Mouse (Mus musculus) urinary bladder, postnatal 14 days (tissue): Measurements from ENCODE around the gene Pde6g.

Source experiments
- DNase-seq: peaks from one replicate; pipeline ENCODE4 v3.0.0; 2021; ENCODE audit warnings: low spot score

The Pde6g gene

GRCm38 (mm10) chr11:120467051-120467735 is 13.9 kb upstream of the Pde6g start, which contains the start of gene Arl16:
Arl16 (minus strand) TSS chr11:120467607.
- peak; percentile 94 for DNase-seq

GRCm38 (mm10) chr11:120465521-120465920 is 12.2 kb upstream of the Pde6g start:
- no peak for DNase-seq

- DNase-seq, result no peak
Measured at GRCm38 (mm10) chr11:120464365-120464764, 11.1 kb upstream of the Pde6g start.

- DNase-seq, result no peak
Measured at GRCm38 (mm10) chr11:120463536-120463935, 10.2 kb upstream of the Pde6g start.

GRCm38 (mm10) chr11:120458847-120459597 is 5.7 kb upstream of the Pde6g start:
- no peak for DNase-seq

GRCm38 (mm10) chr11:120457772-120458751 is 4.8 kb upstream of the Pde6g start, which contains the start of the genes Oxld1 and Ccdc137:
Oxld1 (minus strand) TSS chr11:120458068.
Ccdc137 (plus strand) TSS chr11:120458115.
- DNase-seq, result peak; percentile 71

- DNase-seq, result no peak
Measured at GRCm38 (mm10) chr11:120457370-120457769, 4.1 kb upstream of the Pde6g start.

GRCm38 (mm10) chr11:120455413-120455812 is 2.1 kb upstream of the Pde6g start:
- no peak for DNase-seq

- DNase-seq, result no peak
Measured at GRCm38 (mm10) chr11:120454965-120455364, 1.7 kb upstream of the Pde6g start.

GRCm38 (mm10) chr11:120452246-120452645 is 1.1 kb downstream of the Pde6g start:
- DNase-seq, result no peak

GRCm38 (mm10) chr11:120447179-120447578 is 6.1 kb downstream of the Pde6g start:
- DNase-seq, result no peak

GRCm38 (mm10) chr11:120445475-120445874 is 7.8 kb downstream of the Pde6g start:
- DNase-seq, result no peak

- no peak for DNase-seq
Measured at GRCm38 (mm10) chr11:120444106-120444505, 9.2 kb downstream of the Pde6g start.

- DNase-seq, result no peak
Measured at GRCm38 (mm10) chr11:120442765-120443280, 10.5 kb downstream of the Pde6g start.

GRCm38 (mm10) chr11:120442344-120442743 is 11.0 kb downstream of the Pde6g start, which contains the start of gene Tspan10:
Tspan10 (plus strand) TSS chr11:120442644.
- DNase-seq, result no peak

GRCm38 (mm10) chr11:120437857-120438385 is 15.4 kb downstream of the Pde6g start:
- no peak for DNase-seq

- DNase-seq, result peak; percentile 87
Measured at GRCm38 (mm10) chr11:120437152-120437856, 16.0 kb downstream of the Pde6g start, which contains the start of gene Nploc4. Nploc4 (minus strand) TSS chr11:120437708.

GRCm38 (mm10) chr11:120426727-120427126 is 26.6 kb downstream of the Pde6g start:
- no peak for DNase-seq

GRCm38 (mm10) chr11:120423569-120424295 is 29.6 kb downstream of the Pde6g start:
- DNase-seq, result peak; percentile 60
